Mouse (Mus musculus): ENCODE results near the gene Asic3.

The Asic3 gene

GRCm38 (mm10) chr5:24451264-24452029, 38.3 kb downstream of the Asic3 start:
- DNase-seq (ENCODE audit: low spot score in 2 of 2) = peak; percentile 81 to 87

- no peak for DNase-seq (ENCODE audit: low spot score in 2 of 2)
Observed at GRCm38 (mm10) chr5:24452030-24452690, 39.0 kb downstream of the Asic3 start, which contains the start of gene Agap3. Gene Agap3, plus strand, starts transcription at chr5:24452177.

GRCm38 (mm10) chr5:24452691-24453233, 39.6 kb downstream of the Asic3 start:
- DNase-seq (ENCODE audit: low spot score in 2 of 2) = no peak

- no peak for DNase-seq (ENCODE audit: low spot score in 2 of 2)
Observed at GRCm38 (mm10) chr5:24453283-24453984, 40.2 kb downstream of the Asic3 start.

- no peak for DNase-seq (ENCODE audit: low spot score in 2 of 2)
Observed at GRCm38 (mm10) chr5:24453985-24454303, 40.8 kb downstream of the Asic3 start.

DNA sequence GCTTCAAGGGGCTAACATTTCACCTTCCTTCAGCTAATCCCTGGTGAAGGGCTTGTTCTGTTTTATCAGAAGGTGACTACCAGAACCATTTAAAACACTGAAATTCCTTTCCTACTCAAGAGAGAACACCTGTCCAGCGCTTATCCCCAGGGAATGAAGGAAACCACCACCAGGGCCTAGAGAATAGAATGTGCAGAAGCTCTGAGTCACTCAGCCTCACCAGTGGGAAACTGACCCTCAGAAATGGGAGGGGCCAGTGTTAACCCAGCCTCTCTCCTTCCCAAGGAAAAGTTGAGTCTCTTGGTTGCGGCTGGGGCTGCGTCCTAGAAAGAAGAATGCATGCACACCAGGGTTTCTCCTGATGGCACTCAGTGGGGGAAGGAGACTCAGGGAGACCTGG, 41.9 kb downstream of the Asic3 start:
- no peak for DNase-seq (ENCODE audit: low spot score in 2 of 2)

DNA sequence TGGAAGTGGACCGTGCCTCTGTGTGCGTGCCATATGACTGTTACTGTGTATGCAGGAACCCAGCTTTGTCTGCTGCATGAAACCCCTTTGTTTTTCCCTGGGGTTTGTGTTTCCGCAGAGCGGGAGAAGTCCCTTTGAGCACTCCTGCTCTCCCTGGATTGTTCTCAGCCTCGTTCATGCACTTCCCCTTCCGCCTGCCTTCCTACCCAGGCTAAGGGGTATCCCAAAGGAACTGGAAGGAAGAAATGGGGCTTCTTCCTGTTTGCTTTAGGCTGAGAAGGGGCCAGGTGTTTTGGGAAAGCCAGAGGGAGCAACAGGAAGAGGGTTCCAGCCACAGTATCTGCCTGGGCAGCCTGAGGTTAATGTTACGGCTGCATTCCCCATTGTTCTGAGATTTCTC, 42.4 kb downstream of the Asic3 start:
- DNase-seq (ENCODE audit: low spot score in 2 of 2) = no peak

DNA sequence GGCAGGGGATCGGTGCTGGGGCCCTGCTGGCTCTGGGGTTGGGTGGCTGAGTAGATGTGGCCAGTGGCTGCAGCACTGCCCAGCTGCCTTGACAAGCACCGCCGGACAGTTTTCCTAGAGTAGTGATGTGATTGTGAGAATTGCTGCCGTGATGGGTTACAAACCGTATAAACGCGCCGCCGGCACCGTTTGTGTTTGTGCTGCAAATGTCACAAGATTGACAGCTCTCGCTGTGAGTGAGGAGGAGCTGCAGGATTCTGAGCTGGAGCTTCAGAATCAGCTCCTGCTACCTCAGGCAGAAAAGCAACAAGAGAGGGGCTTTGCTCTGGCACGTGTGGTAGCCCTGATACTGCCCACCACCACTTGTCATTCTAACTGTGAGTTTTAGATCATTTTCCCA, 53.6 kb downstream of the Asic3 start:
- DNase-seq (ENCODE audit: low spot score in 2 of 2) = no peak
